Mouse (Mus musculus): ENCODE measurements at regions not wholly inside any gene's neighbourhood (a gene's known extent, or its start where the extent isn't known, plus 50 kb on each side); places are given as distances from the start of the nearest gene placed in this dataset.
A peak's percentile ranks its signal among the peaks of the same experiment; 100 is the strongest.
"Not testable (repeated sequence)": the region's sequence is repeated elsewhere in the genome, so short reads cannot be mapped to it uniquely, and the experiment has no call there.

GRCm38 (mm10) chr8:37048912-37049692 lies 55.7 kb downstream of the AI429214 start:
- no peak for DNase-seq

- no peak for DNase-seq
Measured at GRCm38 (mm10) chr8:37049969-37050683, 56.7 kb downstream of the AI429214 start.

GRCm38 (mm10) chr8:37050684-37051028 lies 57.3 kb downstream of the AI429214 start:
- no peak for DNase-seq

GRCm38 (mm10) chr8:37056376-37056775 lies 63.0 kb downstream of the AI429214 start:
- no peak for DNase-seq

GRCm38 (mm10) chr8:37058390-37058789 lies 65.0 kb downstream of the AI429214 start:
- no peak for DNase-seq

- DNase-seq, result peak; percentile 58 to 78
Measured at GRCm38 (mm10) chr8:37062012-37062944, 68.9 kb downstream of the AI429214 start.

- peak; percentile 65 to 84 for DNase-seq
Measured at GRCm38 (mm10) chr8:37063764-37064331, 70.4 kb downstream of the AI429214 start.

- DNase-seq, result no peak
Measured at GRCm38 (mm10) chr8:37072905-37073304, 79.5 kb downstream of the AI429214 start.

GRCm38 (mm10) chr8:37099727-37100126 lies 106.3 kb downstream of the AI429214 start:
- DNase-seq, result no peak

GRCm38 (mm10) chr8:37112386-37112785 lies 119.0 kb downstream of the AI429214 start:
- not testable (repeated sequence) for DNase-seq

GRCm38 (mm10) chr8:37125834-37126233 lies 132.4 kb downstream of the AI429214 start:
- DNase-seq, result no peak

GRCm38 (mm10) chr8:37129670-37130069 lies 136.3 kb downstream of the AI429214 start:
- DNase-seq, result no peak

- peak in 1 of 2 experiments; percentile 7 for DNase-seq
Measured at GRCm38 (mm10) chr8:37131988-37132387, 138.6 kb downstream of the AI429214 start.

- no peak for DNase-seq
Measured at GRCm38 (mm10) chr8:37134192-37134964, 141.0 kb downstream of the AI429214 start.

GRCm38 (mm10) chr8:37150286-37150685 lies 156.9 kb downstream of the AI429214 start:
- DNase-seq, result no peak

GRCm38 (mm10) chr8:37154361-37154760 lies 161.0 kb downstream of the AI429214 start:
- DNase-seq, result no peak

GRCm38 (mm10) chr8:37154946-37155345 lies 161.5 kb downstream of the AI429214 start:
- no peak for DNase-seq

GRCm38 (mm10) chr8:37159481-37159880 lies 166.1 kb downstream of the AI429214 start:
- DNase-seq, result peak; percentile 70 to 83

GRCm38 (mm10) chr8:37196859-37197258 lies 203.5 kb downstream of the AI429214 start:
- DNase-seq, result no peak

- DNase-seq, result no peak
Measured at GRCm38 (mm10) chr8:37215894-37216293, 222.5 kb downstream of the AI429214 start.

GRCm38 (mm10) chr8:37227091-37227490 lies 233.7 kb downstream of the AI429214 start:
- no peak for DNase-seq

- DNase-seq, result peak; percentile 31 to 59
Measured at GRCm38 (mm10) chr8:37237306-37237705, 243.9 kb downstream of the AI429214 start.
